Mouse (Mus musculus) limb, embryonic 11.5 days (tissue): Measurements from ENCODE around the gene Gabra4. TPM values are rescaled to one million over a fixed set of nuclear protein-coding genes. Genes with fewer than 3 reads are reported as not detected.
"Not testable (repeated sequence)": the region's sequence is repeated elsewhere in the genome, so short reads cannot be mapped to it uniquely, and the experiment has no call there.

Experiments used
- ATAC-seq: fragments of 200-750 bp; cut with Nextera tagmentation; 2 replicates; pipeline ENCODE4 v1.8.0; 2017; ENCODE audit warnings: low read depth; ENCODE audit not compliant: insufficient number of reproducible peaks, low FRiP score, low TSS enrichment
- DNase-seq: peaks from one replicate; pipeline ENCODE4 v3.0.0-alpha.2; 2015; ENCODE audit warnings: low spot score
- H3K27ac ChIP-seq: fragments of 300-500 bp; sonication (generic); replicated peaks from 2 replicates; pipeline ENCODE4 v1.5.1; 2014; ENCODE audit warnings: low read depth, mild to moderate bottlenecking, low read length
- H3K27me3 ChIP-seq: fragments of 300-500 bp; sonication (generic); 2 replicates; pipeline ENCODE4 v1.6.1; 2014; ENCODE audit warnings: mild to moderate bottlenecking, low read length, mixed read lengths; ENCODE audit not compliant: control insufficient read depth, insufficient read depth
- H3K36me3 ChIP-seq: fragments of 300-500 bp; sonication (generic); 2 replicates; pipeline ENCODE4 v1.6.1; 2014; ENCODE audit warnings: mild to moderate bottlenecking, low read length, moderate library complexity, mixed read lengths; ENCODE audit not compliant: control insufficient read depth, insufficient read depth
- H3K4me1 ChIP-seq: fragments of 300-500 bp; sonication (generic); 2 replicates; pipeline ENCODE4 v1.6.1; 2014; ENCODE audit warnings: low read length, mixed read lengths; ENCODE audit not compliant: control insufficient read depth, insufficient read depth
- H3K4me2 ChIP-seq: fragments of 300-500 bp; sonication (generic); 2 replicates; pipeline ENCODE4 v1.6.1; 2014; ENCODE audit warnings: low read depth, mild to moderate bottlenecking, moderate library complexity; ENCODE audit not compliant: severe bottlenecking
- H3K4me3 ChIP-seq: fragments of 300-500 bp; sonication (generic); 2 replicates; pipeline ENCODE4 v1.5.1; 2014; ENCODE audit warnings: low read depth, low read length
- H3K9ac ChIP-seq: fragments of 300-500 bp; sonication (generic); 2 replicates; pipeline ENCODE4 v1.6.1; 2014; ENCODE audit warnings: mild to moderate bottlenecking, low read length
- H3K9me3 ChIP-seq: fragments of 300-500 bp; sonication (generic); 2 replicates; pipeline ENCODE4 v1.6.1; 2016; ENCODE audit warnings: low read length; ENCODE audit not compliant: control insufficient read depth
- WGBS: fragments of 180-500 bp; shearing (Covaris S2); extraction: QIAGEN DNeasy Blood & Tissue Kit; methylation state at CpG from one replicate; pipeline ENCODE4 v1.1.7; 2014; 5-methylcytosine and 5-hydroxymethylcytosine counted together
- polyA plus RNA-seq: library from polyadenylated mRNA; unstranded; fragments of >200 nt; fragmentation: Nextera tagmentation; extraction: Ambion mirVana; gene quantifications from 2 replicates; pipeline ENCODE4 v1.2.1, GENCODE M21; 2014

The Gabra4 gene
- polyA plus RNA-seq, 1 experiment from 2014 or later, result 1.8 TPM

DNA sequence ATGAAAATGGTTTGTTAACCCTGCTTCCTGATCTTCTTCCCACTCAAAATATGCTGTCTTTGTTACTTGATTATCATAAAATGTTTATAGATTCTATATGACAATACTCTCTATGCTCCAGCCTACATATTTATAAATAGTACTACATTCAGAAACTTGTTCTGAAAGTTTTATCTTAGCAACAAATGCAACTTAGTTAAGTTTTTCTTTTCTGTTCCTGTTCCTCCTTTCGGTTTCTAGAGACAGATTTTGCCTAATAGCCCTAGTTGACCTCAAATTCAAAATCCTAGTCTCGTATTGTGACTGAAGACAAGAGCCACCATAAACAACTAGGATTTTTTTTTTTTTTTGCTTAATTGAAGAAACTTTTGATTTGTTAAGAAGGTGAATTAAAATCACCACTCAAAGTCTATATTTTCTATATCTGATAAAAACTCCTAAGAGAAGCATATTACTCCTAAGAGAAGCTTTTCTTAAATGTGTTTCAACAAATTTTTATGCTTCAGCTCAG lies 64.3 kb downstream of the Gabra4 start:
- 80% methylated on average over 2 of the region's 2 CpGs for whole genome bisulfite sequencing
- no peak for ATAC-seq
- DNase-seq, result no peak
- Histone ChIP-seq H3K4me3 (no peak overlapping the region), H3K4me2 (no peak overlapping the region), H3K27ac (no peak overlapping the region), H3K9me3 (no peaks in the 10 kb centered on the region), H3K27me3 (no peaks in the 10 kb centered on the region), H3K36me3 (no peaks in the 10 kb centered on the region), H3K9ac (no peak overlapping the region), H3K4me1 (no peaks in the 10 kb centered on the region)

DNA sequence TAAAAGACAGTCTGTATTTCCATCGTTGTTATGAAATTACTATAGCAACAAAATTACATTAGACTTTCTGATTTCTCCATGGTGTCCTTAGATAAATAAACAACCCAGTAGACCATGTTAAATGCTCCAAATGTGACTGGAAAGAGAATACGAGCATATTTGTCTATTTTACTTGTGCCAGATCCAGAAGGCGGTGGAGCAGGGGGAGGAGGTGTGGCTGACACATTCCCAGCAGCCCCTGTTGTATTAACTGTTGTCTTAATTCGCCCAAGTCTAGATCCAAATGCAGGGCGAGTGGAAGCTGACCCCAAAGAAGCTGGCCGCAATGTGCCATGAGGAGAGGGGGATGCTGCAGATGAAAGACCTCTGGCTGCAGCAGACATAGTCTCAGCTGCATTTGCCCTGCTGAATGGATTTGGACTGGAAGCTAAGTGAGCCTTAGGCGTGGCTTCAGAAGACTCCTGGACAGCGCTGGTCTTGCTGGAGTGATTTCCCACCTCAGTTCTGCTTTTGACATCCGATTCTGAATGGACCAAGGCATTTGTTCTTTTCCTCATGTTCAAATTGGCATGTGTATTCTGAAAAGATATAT lies 86.4 kb downstream of the Gabra4 start:
- 91% methylated on average over 9 of the region's 9 CpGs for WGBS
- ATAC-seq (no peak), DNase-seq (no peak)
- no peaks in the 10 kb centered on the region for H3K36me3 ChIP-seq
- H3K4me1 ChIP-seq, result no peaks in the 10 kb centered on the region
- H3K4me3 ChIP-seq, result no peak overlapping the region
- H3K4me2 ChIP-seq, result no peak overlapping the region
- no peak overlapping the region for H3K27ac ChIP-seq
- no peak overlapping the region for H3K9ac ChIP-seq
- H3K27me3 ChIP-seq, result no peaks in the 10 kb centered on the region
- H3K9me3 ChIP-seq, result no peaks in the 10 kb centered on the region

DNA sequence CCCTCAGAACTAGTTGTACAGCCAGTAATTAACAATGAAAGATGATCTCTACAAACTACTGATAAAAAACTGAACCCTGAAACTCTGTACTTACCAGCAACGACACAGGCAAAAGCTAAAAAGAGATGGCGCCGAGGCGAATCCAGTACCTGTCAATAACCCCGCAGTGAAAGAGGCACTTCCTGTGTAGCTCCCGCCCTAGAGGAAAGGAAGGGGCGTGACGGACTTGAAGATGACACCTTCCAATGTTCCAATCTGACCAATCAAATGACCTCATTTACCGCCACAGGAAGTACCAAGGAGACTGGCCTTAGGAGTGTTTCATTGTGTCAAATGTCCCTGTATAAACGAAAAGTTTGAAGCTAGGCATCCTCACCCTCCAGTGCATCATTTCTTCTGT lies 110.0 kb downstream of the Gabra4 start, which contains the start of gene Cox7b2:
Cox7b2 (minus strand) TSS at position 127 of the 400 bp plus-strand sequence.
- Histone ChIP-seq H3K4me1 (no peaks in the 10 kb centered on the region), H3K27me3 (no peaks in the 10 kb centered on the region), H3K9ac (no peak within 1 kb of the TSS), H3K9me3 (no peaks in the 10 kb centered on the region), H3K4me3 (no peak within 1 kb of the TSS), H3K4me2 (no peak within 1 kb of the TSS), H3K36me3 (no peaks in the 10 kb centered on the region), H3K27ac (no peak within 1 kb of the TSS)
- DNase-seq (no peak), ATAC-seq (no peak)
- WGBS, result 93% methylated on average over 10 of the region's 10 CpGs

DNA sequence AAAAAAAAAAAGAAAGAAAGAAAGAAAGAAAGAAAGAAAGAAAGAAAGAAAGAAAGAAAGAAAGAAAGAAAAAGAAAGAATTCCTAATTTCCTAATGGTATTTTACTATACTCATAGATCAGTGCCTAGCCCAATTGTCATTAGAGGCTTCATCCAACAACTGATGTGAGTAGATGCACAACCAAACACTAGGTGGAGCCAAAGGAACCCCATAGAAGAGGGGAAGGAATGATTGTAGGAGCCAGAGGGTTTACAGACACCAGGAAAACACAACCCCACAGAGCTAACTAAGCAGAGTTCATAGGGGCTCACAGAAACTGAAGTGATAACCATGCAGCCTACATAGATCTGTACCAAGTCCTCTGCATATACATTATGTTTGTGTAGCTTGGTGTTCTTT lies 112.6 kb downstream of the Gabra4 start:
- Histone ChIP-seq H3K4me1 (no peaks in the 10 kb centered on the region), H3K9me3 (no peaks in the 10 kb centered on the region), H3K4me2 (no peak overlapping the region), H3K4me3 (no peak overlapping the region), H3K27ac (no peak overlapping the region), H3K36me3 (no peaks in the 10 kb centered on the region), H3K9ac (no peak overlapping the region), H3K27me3 (no peaks in the 10 kb centered on the region)
- no peak for DNase-seq
- no peak for ATAC-seq

DNA sequence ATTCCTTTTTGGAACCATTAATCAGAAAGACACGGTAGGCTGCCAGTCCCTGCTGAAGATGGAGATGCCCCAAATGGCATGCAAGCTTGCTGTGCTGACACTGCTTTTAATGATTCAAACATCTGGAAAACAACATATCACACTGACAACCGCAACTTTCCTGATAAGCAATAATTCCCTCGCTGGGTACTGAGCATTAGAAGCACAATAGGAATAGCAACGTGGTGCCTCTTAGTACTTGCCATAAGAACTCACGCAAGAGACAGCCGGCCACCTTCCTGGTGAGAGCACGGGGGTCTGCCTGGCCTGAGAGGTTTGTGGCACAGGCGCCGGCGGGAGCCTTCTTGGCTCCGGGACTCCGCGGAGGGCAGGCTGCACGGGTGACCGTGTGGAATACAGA lies 132.6 kb downstream of the Gabra4 start:
- H3K9me3 ChIP-seq, DNase-seq, H3K9ac ChIP-seq, ATAC-seq, H3K36me3 ChIP-seq, H3K27ac ChIP-seq, H3K4me3 ChIP-seq, H3K4me2 ChIP-seq, H3K27me3 ChIP-seq, H3K4me1 ChIP-seq: not testable (repeated sequence)
- WGBS, result 76% methylated on average over 7 of the region's 15 CpGs

Other genes with a start within 250 kb of the Gabra4 start
- gene Cox7b2, start 110.1 kb downstream of the Gabra4 start, polyA plus RNA-seq, result not detected in 2 replicates
- gene Gabrb1, start 195 bp downstream of the Gabra4 start, polyA plus RNA-seq, result 0.21 and 0.34 TPM in 2 replicates